Mouse (Mus musculus) CD4-positive helper T cell, adult 2 months (primary cell): Measurements from ENCODE around the gene Cdc42se2.
A peak's percentile ranks its signal among the peaks of the same experiment; 100 is the strongest.

Experiments used
- DNase-seq: peaks from one replicate; pipeline ENCODE4 v3.0.0-alpha.2; 2012; ENCODE audit warnings: low read depth, missing footprints, low spot score

Cdc42se2 gene

DNA sequence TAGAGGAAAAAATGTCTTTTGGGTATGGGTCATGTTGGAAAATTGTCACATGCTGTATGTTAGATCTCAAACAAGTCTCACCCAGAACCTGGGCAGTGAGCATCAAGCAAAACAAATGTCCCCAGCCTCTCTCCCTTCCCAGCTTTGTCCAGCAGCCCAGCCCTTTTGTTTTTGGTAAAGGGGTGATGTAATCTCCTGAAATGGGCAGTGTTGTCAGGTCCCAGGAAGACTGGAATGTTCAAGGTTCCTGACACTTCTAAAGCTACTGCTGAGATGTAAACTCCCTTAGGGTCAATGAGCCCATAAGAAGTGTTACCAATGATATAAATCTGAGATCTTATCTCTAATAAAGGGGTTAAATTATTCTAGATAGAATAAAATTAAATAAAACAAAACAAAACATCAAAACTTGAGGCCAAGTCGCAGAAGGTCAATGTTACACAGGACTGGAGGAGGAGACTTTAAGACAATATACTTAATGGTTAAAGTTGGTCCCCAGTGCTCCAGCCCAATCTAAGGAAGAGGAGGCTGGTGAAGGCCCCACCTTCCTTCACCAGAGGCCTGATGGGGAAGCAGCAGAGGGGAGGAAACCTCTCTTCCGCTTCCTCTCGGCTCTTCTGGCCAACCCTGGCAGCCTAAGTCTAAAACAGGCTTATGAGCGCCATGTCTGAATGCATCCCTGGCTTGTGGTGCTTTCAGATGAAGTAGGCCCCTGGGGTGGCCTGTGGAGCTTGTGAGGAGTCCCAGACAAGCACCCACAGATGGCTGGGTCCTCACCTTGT lies 76.8 kb downstream of the Cdc42se2 start:
- no peak for DNase-seq

DNA sequence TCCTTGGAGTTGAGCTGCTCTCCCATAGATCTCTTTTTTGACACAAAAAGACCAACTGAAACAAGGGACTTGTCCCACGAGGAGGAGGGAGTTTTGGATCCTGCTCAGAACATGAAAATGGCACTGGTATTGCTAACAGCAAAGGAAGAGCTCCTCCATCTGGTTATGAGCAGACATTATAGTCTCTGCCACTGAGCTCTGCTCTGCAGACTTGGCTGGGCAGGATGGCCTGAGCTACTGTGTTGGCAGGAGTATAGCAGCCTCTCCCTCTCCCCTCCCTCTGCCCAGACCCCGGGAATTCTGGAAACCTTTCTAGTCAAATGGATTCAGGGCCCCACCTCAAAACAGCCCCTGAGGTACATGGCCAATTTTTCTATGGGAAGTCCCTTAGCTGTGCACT lies 77.8 kb downstream of the Cdc42se2 start:
- DNase-seq: no peak

DNA sequence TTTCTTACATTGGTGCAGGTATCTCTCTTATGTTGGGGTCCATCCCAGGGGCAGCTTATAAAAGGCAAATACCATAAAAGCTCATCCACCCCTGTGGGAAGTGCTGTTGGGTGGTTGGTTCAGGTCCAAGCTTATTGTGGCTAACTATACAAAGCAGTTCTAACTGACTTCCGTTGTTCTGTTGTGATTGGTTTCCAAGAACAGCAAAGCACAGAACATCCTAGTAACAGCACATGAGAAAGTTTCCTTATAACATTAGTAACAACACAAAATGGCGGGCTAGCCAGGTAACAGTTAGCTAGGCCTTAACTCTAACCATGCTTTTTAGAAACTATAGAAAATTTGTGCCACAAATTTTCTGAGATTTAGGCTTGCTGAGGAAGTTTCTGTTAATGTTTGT lies 79.3 kb downstream of the Cdc42se2 start:
- peak; percentile 21 for DNase-seq

DNA sequence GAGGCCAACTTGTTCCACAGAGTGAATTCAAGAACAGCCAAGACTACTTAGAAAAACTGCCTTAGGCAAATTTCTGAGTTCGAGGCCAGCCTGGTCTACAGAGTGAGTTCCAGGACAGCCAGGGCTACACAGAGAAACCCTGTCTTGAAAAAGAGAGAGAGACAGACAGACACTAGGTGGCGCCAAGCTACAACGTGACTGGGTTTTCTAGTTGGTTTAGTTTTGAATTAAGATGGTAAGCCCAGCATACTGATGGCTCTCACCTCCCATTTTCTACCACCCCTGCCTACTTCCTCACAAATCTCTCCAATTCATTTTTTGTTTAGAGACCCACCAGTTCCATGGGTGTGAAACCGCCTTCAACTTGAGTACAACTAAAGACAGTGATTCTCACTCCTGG lies 84.2 kb downstream of the Cdc42se2 start:
- peak; percentile 80 for DNase-seq

DNA sequence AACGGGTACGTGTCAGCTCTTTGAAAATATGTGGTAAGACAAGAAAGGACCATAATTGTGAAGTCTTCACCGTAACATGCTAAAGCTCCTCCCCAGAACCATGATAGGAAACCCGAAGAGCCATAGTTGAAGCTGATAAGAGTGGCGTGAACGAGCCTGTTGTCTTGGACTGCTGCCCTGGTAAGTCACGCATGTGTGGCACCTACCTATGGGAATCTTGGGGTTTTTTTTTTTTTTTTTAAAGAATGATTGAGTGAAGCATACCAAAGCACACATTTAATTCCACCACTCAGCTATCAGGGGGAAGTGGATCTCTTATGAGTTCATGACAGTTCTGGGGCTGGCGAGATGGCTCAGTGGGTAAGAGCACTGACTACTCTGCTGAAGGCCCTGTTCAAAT lies 85.6 kb downstream of the Cdc42se2 start:
- no peak for DNase-seq

DNA sequence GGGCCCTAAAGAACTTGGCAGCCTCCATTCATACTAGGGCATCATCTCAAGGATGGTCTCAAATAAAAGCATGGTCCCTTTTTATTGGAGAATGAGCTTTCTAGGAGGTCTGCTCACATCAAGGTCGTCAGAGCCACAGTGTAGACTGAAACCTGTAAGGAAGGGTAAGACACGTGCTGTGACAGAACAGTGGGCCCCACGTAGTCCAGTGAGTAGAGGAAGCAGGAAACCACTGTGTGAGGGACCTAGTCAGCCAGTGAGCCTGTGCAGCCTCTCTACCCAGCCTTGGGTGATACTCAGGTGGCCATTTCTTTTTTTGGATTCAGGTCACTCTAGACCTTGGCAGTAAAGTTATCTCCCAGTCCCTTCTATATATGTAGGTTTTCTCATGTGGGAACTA lies 87.5 kb downstream of the Cdc42se2 start:
- peak; percentile 16 for DNase-seq

DNA sequence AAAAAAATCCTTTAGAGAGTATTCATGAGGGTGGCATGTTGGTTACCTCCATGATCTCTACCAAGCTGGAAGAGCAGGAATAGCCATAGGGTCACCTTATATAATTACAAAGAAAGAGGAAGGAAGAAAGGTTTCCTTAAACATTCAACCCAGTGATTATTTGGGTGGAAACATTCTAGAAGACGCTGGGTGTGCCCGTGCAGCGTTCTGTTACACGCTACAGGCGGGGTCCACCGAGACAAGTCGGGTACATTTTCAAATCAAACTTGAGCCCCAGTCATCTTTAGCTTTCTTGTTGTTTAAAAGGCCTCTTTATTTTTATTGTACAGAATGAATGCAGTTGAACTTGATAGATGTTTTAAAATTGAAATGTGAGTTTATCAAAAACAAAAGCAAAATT lies 88.8 kb downstream of the Cdc42se2 start:
- DNase-seq: no peak

DNA sequence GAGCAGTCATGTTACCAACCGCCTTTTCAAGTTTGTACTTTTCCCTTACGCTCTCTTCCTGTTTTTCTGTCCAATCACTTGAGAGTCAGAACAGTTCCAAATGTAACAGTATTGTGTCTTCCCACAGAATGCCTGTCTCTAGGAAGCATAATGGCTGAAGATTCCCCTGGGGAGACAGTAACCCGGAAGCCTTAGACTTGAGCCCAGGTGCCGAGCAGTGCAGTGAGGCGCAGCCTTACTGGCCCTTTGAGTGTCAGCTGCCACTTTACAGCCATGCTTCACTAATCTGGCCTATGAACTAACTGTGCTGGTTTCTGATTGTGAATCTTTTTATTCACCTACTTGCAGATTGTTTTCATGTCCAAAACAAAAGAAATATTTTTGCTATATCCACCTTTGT lies 89.9 kb downstream of the Cdc42se2 start:
- no peak for DNase-seq

DNA sequence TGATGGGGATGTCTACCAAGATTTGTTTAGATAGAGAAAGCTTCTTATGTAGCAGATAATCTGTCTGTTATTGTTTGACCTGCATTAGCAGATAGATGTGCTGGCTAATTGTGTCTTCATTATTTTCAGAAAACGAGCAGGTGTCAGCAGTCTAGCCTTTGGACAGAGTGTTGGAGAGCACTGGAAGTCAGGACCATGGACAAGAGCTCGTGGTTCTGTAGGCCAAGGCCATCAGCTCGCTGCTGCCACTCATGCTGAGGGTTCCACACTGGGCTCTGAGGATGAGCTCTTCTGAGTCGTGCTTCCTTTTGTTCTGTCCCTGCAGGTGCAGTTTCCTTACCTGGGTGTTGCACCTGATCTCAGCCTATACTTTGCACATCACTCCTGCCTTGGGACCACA lies 91.5 kb downstream of the Cdc42se2 start:
- DNase-seq: no peak

DNA sequence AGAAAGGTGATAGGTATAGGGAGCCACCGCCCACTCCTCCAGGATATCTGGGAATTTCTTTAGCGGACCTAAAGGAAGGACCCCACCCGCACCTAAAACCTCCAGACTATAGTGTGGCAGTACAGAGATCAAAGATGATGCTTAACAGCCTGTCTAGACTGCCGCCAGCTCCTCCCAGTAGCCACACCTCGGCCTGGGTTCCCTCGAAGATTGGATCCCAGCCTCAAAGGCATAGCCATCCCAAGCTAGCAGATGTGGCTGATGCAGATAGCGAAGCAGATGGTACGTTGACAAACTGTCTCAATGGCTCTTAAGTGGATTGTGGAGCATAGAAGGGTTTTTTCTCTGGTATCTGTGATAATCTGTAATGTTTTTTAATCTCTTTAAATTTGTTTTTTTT lies 93.2 kb downstream of the Cdc42se2 start:
- DNase-seq: no peak

DNA sequence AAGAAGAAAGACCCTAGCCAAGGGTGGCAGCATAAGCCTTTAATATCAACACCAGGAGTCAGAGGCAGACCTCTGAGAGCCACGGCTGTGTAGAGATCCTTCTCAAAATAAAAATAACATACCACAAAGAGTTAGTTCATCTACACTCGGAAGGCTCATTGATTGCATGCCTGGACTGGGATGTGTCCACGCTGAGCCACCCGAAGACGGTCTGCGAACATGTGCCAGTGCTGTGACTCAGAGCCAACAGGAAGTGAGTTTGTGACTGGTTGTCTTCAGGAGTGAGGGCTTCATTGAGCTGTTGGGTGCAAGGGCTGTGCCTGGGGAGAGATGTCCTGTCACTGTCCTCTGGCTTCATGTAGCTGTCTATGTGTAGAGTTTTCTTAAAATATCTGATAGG lies 93.8 kb downstream of the Cdc42se2 start:
- DNase-seq: no peak

DNA sequence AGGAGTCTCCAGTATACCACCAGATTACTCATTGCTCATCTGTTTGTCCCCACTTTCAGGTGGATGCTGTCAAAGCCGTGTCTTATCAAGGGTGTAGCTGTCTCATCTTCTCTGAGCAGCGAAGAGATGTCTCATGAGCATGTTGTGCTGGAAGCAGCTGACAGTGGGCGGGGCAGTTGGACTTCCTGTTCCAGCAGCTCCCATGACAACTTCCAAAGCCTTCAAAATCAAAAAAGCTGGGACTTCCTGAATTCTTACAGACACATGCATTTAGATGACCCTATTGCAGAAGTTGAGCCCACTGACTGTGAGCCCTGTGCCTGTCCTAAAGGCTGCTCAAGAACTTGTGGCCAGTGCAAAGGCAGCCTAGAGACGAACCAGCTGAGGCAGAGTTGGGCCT lies 96.3 kb downstream of the Cdc42se2 start:
- no peak for DNase-seq

DNA sequence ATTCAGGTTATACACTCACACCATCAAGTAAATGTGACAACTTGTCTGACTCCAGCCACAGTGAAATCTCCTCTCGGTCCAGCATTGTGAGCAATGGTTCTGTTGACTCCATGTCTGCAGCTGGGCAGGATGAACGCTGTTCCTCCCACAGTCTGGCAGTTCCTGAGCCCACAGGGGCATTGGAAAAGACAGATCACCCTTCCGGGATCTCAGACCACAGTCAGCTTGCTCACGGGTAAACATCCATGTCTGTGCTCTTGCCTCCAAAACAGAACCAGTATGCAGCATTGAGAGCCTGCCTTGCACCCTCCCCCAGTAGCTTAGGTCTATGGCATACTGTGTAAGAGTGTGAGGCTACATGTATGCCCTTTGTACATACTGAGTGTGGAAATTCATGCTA lies 97.3 kb downstream of the Cdc42se2 start:
- DNase-seq: no peak

DNA sequence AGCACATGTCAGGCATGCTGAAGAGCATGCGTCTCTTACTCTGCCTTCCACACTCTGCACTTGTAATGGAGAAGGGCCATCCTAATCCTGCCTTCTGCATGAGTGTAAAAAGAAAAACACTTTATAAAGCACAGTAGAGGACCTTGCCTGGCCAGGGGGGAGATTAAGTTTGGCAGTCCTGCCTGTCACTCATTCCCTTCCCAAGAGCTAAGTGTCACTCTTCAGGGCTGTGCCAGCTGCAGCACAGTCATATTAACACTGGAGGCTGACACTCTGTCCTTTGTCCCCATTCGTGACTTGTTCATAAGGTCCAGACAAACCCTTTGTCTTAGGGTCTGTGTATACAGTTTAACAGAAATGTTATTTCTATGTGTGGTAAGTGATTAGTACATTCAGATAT lies 102.6 kb downstream of the Cdc42se2 start:
- no peak for DNase-seq

DNA sequence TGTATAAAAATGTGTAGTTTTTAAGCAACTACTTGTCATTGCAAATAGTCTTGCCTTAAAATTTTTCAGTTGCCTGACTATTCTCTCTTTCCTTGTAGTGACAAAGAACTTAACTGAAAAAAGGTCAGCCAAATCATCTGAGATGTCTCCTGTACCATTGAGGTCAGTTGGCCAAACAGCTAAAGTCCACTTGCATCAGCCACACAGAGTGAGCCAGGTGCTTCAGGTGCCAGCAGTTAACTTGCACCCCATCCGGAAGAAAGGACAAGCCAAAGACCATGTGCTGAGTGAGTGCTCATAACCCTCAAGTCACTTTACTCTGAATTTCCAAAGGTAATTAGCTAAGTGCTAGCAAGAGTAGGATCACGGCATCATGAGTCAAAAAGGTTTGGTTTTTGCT lies 108.3 kb downstream of the Cdc42se2 start:
- no peak for DNase-seq

DNA sequence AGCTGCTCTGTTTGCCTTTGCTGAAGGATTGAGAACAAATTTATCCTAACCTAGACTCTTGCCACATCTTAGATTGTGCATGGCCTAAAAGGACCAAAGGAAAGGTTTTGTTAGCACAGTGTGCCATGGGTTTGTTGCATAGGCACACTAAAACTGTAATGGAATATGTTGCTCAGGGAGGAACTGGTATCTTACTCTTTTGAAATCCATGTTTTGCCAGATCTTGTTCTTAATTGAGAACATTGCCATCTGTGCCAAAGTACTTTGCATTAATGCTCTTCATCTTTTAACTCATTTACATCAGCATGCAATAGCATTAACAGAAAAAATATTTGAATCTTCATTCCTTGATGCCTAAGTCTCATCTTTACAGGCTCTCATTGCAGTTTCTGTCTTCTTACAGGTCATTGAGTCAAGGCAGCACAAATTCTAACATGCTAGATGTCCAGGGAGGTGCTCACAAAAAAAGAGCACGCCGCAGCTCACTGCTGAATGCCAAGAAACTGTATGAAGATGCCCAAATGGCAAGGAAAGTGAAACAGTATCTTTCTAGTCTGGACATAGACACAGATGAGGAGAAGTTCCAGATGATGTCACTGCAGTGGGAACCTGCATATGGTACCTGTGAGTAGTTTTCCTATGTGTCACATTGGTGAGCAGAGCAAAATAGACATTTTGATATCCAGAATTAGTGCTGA lies 111.5 kb downstream of the Cdc42se2 start:
- no peak for DNase-seq

DNA sequence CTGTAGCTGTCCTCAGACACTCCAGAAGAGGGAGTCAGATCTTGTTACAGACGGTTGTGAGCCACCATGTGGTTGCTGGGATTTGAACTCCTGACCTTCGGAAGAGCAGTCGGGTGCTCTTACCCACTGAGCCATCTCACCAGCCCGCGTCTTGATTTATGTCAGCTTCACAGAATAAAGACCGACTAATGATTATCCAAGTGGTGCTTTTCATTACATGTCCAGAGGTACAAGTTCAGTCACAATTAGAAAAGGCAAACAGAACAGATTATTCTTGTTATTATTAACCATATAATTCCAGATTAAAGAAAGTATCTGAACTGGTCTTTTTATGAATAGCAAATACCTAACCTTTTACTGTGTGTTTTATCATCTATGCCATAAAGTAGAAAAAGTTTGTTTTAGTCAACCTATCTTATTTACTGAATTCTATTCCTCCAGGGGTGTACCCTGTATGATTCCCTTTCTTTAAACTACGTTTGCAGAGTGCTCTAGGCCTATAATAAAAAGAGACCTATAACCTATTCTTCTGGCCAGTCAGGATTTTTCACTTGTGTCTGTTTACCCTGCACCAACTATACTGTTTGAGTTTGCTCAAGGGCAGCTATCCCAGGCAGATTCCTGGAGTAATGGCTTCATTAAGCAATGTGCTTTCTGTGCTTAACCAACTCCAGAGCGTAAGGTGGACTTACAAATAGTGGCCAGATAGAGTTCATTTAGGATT lies 113.7 kb downstream of the Cdc42se2 start:
- DNase-seq: no peak
